Mouse (Mus musculus) urinary bladder, postnatal 25 days (tissue): ENCODE results near the gene Ccr7.

Experiments used
- DNase-seq: peaks from one replicate; pipeline ENCODE4 v3.0.0; 2022; ENCODE audit warnings: low spot score

Gene Ccr7

DNA sequence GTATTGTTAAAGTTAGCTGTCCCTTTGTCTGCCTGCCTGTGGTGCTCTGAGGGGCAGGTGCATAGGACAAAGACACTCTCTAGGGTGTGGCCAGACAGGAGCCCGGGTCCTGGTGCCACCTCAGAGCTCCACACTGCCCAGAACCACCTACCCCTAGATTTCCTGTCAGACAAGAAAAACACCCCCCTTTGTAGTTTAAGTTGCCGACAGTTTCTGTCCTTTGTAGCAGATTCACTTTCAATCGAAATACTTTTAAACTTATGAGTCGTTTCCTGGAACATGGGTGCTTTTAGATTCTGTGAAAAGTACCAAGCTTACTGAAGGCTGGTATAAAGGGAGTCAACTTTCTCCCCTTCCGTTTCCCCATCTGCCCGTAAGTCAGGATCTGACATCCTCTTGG is 38.9 kb downstream of the Ccr7 start:
- DNase-seq = no peak

DNA sequence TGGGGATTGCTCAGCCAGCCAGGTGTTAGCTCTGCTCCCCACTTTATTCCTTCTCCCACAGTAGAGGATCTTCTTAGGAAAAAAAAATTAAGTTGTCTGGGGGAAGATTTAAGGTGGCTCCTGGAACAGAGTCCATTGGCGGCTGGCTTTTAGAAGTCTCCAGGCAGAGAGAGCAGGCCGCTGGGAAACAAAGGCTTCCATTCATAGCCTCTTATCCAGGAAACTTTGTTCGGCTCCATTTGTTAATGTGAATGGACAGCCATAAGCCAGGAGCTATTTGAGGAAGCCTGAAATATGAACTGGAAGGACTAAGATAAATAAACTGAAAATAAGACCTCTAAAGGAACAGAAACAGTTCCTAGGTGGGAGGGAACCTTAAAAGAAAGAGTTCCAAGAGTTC is 41.8 kb downstream of the Ccr7 start:
- DNase-seq = no peak

DNA sequence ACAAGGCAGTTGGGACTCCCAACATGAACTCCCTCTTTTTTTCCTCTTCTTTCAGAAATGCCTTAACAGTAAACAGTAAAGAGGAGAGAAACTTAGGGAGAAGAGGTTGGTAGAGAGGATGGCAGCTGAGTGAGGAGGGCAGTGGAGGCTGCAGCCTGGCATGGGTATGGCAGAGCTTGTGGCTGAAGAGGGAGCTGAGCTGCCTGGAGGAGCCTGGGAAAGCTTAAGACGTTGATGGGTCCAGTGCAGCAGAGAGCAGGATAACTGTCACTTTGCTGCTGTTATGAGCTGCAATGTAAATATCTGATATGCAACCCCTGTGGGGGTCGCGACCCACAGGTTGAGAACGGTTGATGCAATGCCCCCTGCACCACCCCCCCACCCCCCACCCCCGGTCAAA is 42.2 kb downstream of the Ccr7 start:
- no peak for DNase-seq

DNA sequence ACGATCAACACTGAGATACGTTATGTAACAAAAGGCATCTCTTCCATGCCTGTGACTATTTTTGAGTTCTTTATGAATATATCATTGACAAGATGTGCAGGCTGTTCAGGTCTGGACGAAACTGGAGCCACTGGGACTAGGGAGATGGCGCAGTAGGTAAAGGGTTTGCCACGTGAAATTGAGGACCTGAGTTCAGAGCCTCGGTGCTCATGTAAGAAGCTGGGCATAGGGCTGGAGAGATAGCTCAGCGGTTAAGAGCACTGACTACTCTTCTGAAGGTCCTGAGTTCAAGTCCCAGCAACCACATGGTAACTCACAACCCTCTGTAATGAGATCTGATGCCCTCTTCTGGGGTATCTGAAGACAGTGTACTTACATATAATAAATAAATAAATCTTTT is 43.2 kb downstream of the Ccr7 start:
- DNase-seq = no peak

DNA sequence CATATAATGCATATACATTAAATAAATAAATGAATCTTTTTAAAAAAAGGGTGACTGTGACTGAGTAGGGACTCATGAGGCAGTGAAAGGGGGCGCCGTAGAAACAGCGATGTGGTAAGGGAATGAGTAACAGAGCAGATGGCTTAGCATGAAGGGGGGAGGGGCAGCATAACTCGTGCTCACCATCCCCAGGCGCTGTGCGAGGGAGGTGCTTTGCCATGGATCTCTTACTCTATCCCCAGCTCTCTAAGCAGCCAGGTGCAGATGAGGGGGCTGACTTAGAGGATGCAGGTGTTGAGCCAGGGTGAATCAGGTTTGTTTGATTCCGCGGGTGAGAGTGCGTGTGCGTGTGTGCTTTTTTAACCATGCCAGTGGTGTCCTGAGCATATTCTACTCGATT is 43.7 kb downstream of the Ccr7 start:
- DNase-seq = no peak

DNA sequence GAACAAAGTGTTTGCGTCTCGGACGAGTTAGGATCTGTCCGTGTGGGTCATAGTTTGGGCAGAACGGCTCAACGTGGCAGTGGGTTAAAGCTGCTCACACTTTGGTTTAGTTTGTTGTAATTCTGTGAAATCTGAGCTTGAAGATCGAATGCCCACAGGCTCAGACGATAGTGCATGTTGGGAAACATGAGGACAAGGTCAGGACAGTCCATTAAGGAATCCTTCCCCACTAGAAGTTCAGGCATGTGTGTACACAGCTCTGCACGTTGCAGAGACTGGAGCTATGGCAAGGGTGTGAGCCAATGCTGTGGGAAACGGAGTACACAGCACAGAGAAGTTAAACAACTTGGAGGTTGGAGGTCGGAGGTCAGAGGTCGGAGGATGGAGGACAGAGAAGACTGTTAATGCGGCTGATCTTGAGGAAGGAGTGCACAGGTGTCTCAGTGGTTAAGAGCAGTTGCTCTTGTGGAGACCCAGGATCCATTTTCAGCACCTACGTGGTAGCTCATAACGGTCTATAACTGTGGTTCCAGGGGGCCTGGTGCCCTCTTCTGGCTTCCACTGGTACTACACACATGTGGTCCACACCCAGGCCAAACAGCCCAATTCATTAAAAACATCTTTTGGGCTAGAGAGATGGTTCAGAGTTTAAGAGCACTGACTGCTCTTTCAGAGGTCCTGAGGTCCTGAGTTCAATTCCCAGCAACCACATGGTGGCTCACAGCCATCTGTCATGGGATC is 44.3 kb downstream of the Ccr7 start:
- DNase-seq = no peak

DNA sequence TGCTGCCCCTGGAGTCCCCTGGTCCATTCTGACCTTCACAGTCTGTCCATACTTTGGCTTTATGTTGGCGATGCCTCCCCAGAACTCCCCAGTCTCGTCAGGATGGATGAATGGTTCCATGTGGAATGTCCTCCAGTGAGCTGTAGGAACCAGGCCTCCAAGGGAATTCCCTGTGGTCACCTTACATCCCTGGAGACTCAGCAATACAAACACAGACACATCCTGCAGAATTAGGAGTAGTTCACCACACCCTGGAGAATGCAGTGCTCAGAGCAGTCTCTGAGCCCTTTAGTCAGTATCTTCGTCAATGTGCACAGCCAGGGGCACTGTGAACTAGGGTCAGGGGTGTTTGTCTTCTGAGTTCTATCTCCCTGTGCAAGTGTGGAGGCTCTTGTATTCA is 46.6 kb downstream of the Ccr7 start:
- DNase-seq = no peak

DNA sequence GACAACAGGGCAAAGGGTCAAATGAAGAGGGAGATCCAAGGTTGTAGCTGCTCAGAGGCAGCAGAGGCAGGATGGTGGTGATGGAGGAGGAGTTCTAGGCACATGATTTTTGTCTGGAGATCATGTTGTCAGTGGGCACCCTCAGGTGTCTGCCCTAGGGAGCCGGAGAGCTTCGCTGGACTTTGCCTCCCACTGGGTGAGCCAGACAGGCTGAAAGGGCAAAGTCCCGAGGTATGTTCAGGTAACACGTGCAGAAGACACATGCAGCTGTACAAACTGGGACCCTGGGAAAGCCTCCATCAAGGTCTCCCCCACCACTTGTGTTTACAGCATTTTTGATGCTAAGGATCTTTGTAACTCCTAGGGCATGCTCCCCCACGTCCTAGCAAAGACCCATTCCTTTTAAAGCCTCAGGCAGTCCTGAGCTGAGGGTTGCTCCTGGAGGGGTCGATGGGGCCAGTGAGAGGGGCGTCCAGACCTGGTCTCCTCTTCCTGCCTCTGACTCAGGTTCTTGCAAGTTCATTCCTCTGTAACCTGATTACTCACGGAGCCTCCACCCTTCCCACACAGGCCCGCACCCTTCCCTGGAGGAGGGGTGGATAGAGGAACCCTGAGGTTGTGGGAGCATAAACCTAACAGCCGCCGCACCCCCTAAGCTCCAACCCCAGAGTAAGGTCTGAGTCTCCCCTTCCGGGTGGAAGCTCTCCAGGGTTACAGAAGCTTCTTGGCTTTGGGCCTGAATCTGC is 48.7 kb downstream of the Ccr7 start:
- DNase-seq = no peak

DNA sequence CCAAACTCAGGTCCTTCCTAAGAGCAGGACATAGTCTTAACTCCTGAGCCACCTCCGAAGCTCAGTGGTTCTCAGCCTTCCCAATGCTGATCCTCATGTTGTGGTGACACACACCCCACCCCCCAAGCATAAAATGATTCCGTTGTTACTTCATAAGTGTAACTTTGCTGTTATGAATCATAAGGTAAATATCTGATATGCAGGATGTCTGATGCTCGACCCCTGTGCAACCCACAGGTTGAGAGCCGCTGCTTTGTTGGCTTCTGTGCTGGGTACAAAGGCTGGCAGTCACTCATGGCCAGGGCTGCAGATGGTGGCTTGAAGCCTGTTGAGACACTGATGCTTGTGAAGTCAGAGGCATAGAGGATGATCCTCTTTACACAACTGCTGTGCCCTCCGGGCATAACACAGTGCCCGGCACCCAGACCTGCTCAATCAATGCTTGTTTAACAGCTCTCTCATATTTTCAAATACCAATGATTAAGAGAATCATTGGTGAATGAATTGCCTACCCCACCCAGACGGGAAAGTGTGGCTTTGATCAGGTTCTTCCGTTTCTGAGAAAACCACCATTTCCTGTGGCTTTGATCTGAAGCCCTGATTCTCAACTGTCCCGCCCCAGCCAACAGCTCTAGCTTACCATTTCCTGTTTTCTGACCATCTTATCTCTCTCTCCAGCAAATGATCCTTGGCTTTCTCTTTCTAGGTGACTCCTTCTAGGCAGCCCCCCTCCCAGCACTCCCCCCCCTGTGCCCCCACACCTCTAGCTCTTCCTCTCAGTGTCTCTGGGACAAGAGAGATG is 50.1 kb downstream of the Ccr7 start:
- DNase-seq = no peak

DNA sequence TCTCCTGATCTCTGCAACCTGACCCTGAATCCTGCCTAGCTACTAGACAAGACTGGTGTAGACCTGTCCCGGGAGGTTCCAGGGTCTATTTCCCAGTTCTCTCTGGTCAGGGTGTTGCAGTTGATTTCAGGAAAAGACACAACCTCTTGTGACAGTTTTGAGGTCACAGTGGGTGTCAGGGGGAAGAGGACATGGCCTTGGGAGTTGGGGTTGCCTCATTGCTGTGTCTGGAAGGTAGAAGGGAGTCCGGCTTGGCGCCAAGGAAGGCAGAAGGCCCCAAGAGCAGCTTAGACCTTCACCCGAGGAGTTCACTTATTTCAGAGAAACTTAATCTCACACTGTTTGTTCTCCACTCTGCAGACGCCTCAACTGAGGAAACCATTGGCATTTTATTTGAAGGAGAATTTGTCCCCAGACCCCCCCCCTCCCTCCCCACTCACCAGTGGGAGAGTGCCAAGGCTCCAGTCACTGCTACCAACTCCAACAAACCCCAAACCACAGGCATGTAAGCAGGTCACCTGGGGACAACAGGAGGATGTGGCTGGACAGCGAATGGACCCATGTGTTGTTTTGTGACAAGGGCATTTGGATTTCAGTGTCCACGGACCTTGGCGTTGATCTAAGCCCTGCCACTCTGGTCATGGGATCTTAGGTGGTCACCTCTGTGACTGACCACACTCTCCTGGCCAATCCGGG is 52.2 kb downstream of the Ccr7 start:
- no peak for DNase-seq

DNA sequence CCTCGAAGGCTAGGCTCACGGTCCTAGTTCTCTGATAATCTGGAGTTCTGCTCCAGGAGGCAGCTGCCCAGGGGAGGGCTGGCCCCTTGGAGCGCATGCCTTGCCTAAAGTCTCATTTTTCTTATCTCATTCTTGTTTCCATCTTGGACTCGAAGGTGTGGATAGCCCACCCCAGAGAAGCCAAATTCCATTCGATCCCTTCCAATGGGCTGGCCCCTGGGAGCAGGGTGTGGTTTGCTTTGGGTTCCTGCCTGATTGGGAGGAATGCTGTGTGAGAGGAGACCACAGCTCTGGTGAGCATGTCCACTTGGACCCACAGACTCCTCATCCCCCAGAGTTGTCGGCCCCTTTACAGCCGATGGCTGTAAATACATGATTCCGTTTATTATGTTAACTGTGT is 53.2 kb downstream of the Ccr7 start:
- DNase-seq = no peak

DNA sequence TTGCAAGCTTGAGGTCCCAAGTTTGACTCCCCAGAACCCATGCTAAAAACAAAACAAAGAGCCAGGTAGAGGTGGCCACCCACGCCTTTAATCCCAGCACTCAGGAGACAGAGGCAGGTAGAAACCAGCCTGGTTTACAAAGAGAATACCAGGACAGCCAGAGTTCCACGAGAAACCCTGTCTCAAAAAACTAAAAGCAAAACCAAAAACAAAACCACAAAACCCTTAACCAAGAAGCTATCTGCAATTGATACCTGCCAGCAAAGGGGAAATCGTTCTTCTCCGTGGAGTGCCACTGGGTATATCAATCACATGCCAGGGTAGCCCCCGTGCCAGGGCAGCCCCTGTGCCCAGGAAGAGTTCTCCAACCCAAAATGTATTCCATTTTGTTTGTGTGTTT is 54.7 kb downstream of the Ccr7 start:
- no peak for DNase-seq

DNA sequence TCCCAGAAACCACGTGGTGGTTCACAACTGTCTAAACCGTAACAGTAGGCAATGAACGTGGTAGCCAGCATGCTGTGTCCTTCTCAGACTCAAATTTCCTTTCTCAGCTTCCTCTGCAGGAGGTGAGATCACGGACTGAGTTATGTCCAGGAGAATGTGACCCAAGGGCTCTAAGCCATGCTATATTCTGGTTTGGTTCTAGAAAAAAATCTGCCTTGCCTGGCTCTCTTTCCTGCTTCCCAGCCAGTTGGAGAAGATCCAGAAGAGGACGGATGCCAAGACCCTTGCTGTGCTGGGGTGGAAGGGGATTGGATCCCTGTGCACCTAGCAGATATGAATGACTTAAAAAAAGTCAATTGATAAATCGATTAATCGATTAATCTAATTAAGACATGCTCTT is 55.4 kb downstream of the Ccr7 start:
- DNase-seq = no peak

DNA sequence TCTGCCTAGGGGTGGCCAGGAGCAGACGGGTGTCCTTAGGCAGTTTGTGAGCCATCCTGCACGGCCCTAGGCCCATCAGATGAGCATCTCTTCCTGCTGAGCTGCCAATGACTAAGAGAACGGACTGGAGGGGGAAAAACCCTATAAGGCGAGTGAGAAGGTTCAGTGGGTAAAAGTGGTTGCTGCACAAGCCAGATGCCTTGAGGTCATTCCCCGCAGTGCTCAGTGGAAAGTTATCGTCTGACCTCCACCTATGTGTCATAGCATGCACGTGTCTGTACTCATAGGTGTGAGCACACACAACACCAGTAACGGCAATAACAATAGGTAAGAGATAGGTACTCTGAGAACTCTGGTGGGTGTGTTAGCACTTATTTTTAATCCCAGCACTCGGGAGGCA is 56.0 kb downstream of the Ccr7 start:
- DNase-seq = no peak

DNA sequence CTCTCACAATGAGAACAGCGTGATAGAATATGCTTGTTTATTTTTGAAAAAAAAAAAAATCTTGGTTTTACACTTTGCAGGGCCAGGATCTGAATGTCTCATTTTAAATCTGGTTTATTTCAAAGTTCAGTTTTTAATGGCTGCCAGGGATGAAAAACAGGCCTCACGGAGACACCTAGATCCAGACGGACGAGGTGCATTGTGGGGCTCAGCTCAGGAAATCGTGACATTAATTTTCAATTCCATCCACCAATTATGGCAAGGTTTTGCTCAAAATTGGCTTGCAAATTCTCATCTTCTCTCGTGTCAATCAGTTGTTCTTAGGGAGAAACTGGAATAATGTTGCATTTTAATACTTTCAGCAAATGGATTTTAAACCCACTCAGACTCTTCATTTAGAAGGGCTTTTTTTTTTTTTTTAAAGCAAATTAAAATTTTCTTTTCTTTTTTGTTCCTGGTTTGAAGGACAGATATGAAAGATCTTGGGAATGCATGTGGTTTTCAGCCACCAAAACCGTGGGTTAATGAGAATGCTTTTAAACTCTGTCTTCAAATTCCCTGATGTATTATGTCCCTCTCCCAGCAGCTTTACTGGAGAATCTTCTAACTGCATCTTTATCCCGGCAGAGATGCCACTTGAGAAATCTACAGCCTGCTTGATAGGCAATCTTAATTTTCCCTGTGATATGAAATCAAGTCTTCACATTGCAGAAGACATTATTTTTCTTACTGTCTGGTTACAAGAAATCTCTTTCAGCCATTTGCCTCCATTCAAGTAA is 57.7 kb downstream of the Ccr7 start:
- no peak for DNase-seq

DNA sequence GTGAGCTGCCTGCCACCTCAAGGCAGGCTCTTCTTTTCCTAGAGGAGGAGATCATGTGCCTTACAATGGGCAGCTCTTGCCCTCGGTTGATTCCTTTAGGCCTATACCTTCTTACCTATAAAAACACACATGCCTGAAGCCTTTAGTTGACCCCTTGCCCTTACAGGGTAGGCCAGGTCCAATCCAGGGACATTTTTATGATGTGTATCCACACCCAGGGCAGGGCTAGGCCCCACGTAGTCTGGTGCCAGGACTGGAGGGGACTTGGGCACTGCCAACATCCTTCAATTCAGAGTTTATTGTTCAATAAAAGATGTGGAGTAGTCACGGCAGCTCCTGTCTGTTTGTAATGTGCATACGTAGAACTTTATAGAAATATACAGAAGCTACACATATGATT is 58.5 kb downstream of the Ccr7 start:
- no peak for DNase-seq

DNA sequence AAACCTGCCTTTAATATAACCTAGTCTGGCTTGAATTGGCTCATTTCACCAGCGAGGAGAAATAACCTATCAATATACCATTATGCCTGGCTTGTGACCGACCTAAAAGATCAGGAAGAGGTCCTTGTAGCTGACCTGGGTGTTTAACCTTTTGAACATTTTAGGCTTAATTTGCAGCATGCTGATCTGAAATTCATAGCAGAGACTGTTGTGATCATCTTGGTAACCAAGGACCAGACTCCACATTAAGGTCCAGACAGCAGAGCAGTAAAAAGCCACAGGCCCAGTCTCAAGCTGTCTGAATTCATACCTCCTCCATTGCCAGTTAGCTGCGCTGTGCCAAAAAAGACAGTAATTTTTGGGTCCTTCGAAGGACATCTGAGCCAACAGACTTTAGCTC is 59.1 kb downstream of the Ccr7 start:
- no peak for DNase-seq

DNA sequence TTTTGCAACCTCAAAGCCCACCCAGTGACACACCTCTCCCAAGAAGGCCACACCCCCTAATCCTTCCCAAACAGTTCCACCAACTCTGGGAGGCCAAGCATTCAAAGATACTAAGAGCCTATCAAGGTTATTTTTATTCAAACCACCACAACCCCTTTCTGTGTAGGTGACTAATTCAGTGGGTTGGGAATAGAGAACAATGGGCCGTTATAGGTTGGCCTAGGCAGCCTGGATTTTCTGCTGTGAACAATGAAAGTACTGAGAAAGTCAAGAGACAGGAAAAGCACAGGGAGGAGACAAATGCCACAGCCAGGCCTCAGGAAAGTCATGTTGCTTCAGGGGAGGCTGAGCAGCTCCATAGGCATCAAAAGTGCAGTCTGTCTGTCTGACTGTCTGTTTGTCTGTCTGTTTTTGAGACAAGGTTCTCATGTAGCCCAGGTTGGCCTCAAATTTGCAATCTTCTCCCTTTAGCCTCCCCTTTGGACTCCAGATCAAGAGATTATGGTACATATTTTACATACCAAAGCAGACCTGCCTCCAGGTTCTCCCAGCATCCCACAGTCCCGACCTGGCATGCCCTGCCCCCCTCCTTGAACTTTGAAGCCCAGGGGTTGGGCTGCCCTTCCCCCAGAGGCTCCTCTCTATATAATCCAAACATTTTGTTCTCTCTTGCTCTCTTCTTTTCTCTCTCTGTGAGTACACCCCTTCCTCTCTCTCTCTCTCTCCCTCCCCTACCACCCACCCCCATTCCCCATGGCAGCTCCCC is 59.8 kb downstream of the Ccr7 start:
- no peak for DNase-seq
